Mouse (Mus musculus): ENCODE measurements around the gene Gm11032. TPM values are rescaled to one million over a fixed set of nuclear protein-coding genes. Genes with fewer than 3 reads are reported as not detected.

Gene Gm11032
- polyA plus RNA-seq, 1 experiment from 2014 or later, result not detected

- Histone ChIP-seq H3K4me1 (replicated peaks) (no peaks in the 10 kb centered on the region), H3K4me2 (replicated peaks) (no peak overlapping the region), H3K9me3 (no peaks in the 10 kb centered on the region), H3K27me3 (replicated peaks) (no peaks in the 10 kb centered on the region), H3K27ac (no peak overlapping the region), H3K36me3 (peaks cover 3% of the 10 kb centered on the region; the same call in 1 of the 2 replicates), H3K9ac (no peak overlapping the region), H3K4me3 (replicated peaks) (no peak overlapping the region)
- ATAC-seq, result no peak
- 88% methylated on average over 10 of the region's 10 CpGs for WGBS
Measured at GRCm38 (mm10) chr11:4661871-4662495, 42.1 kb downstream of the Gm11032 start.

GRCm38 (mm10) chr11:4662496-4662878 lies 42.6 kb downstream of the Gm11032 start:
- Histone ChIP-seq H3K27me3 (replicated peaks) (no peaks in the 10 kb centered on the region), H3K36me3 (peaks cover 3% of the 10 kb centered on the region; the same call in 1 of the 2 replicates), H3K4me1 (replicated peaks) (no peaks in the 10 kb centered on the region), H3K4me3 (replicated peaks) (no peak overlapping the region), H3K9me3 (no peaks in the 10 kb centered on the region), H3K27ac (no peak overlapping the region), H3K4me2 (replicated peaks) (no peak overlapping the region), H3K9ac (no peak overlapping the region)
- WGBS, result 92% methylated on average over 11 of the region's 11 CpGs
- ATAC-seq, result no peak

Other genes starting within 250 kb of the Gm11032 start
- gene Hormad2, start 179.0 kb upstream of the Gm11032 start, polyA plus RNA-seq (2015; fragmentation: Nextera tagmentation; extraction: Ambion mirVana), result 0.30 and 0.35 TPM in 2 replicates
- 20.5 and 21.7 TPM in 2 replicates for gene Mtmr3, start 25.2 kb upstream of the Gm11032 start, polyA plus RNA-seq (2015; fragmentation: Nextera tagmentation; extraction: Ambion mirVana)
- 31.7 and 33.0 TPM in 2 replicates for gene Ascc2, start 17.7 kb downstream of the Gm11032 start, polyA plus RNA-seq (2015; fragmentation: Nextera tagmentation; extraction: Ambion mirVana)
- gene Uqcr10, start 84.3 kb downstream of the Gm11032 start, polyA plus RNA-seq (2015; fragmentation: Nextera tagmentation; extraction: Ambion mirVana), result 1,117 and 1,212 TPM in 2 replicates
- 60.9 and 63.0 TPM in 2 replicates for gene Zmat5, start 84.6 kb downstream of the Gm11032 start, polyA plus RNA-seq (2015; fragmentation: Nextera tagmentation; extraction: Ambion mirVana)
- gene Cabp7, start 126.7 kb downstream of the Gm11032 start, polyA plus RNA-seq (2015; fragmentation: Nextera tagmentation; extraction: Ambion mirVana), result 0.13 and 0.21 TPM in 2 replicates
- 42.1 and 42.8 TPM in 2 replicates for gene Nf2, start 229.5 kb downstream of the Gm11032 start, polyA plus RNA-seq (2015; fragmentation: Nextera tagmentation; extraction: Ambion mirVana)